Mouse (Mus musculus) testis, adult 2 months (tissue): Measurements from ENCODE around the gene Banf2. TPM values are rescaled to one million over a fixed set of nuclear protein-coding genes. Genes with fewer than 3 reads are reported as not detected.

Source experiments
- H3K27ac ChIP-seq: fragments of 200-500 bp; 2 replicates; pipeline ENCODE4 v1.5.1; 2012; ENCODE audit warnings: low read depth, low read length; ENCODE audit not compliant: control insufficient read depth, insufficient read depth
- H3K27me3 ChIP-seq: fragments of 200-500 bp; 2 replicates; pipeline ENCODE4 v1.6.1; 2012; ENCODE audit warnings: mild to moderate bottlenecking, low read length, moderate library complexity; ENCODE audit not compliant: control insufficient read depth, insufficient read depth
- H3K36me3 ChIP-seq: fragments of 200-500 bp; 2 replicates; pipeline ENCODE4 v1.6.1; 2012; ENCODE audit warnings: mild to moderate bottlenecking, low read length; ENCODE audit not compliant: control insufficient read depth, insufficient read depth
- H3K4me1 ChIP-seq: fragments of 200-500 bp; 2 replicates; pipeline ENCODE4 v1.6.1; 2012; ENCODE audit warnings: low read length; ENCODE audit not compliant: control insufficient read depth, insufficient read depth
- H3K4me3 ChIP-seq: fragments of 200-500 bp; 2 replicates; pipeline ENCODE4 v1.5.1; 2012; ENCODE audit warnings: low read depth, mild to moderate bottlenecking, low read length, moderate library complexity, mixed read lengths; ENCODE audit not compliant: control insufficient read depth
- CTCF ChIP-seq: fragments of 200-500 bp; IDR thresholded peaks from 2 replicates; pipeline ENCODE4 v1.5.1; 2012; ENCODE audit warnings: low read depth, mild to moderate bottlenecking, inconsistent platforms, low read length, moderate library complexity; ENCODE audit not compliant: control insufficient read depth, insufficient read depth, insufficient replicate concordance
- POLR2A ChIP-seq: fragments of 200-500 bp; IDR thresholded peaks from 2 replicates; pipeline ENCODE4 v1.6.1; 2012; ENCODE audit warnings: low read depth, mild to moderate bottlenecking, inconsistent platforms, low read length, moderate library complexity; ENCODE audit not compliant: control insufficient read depth
- polyA plus RNA-seq: library from polyadenylated mRNA; depleted of rRNA; stranded (reverse); fragments of >200 nt; gene quantifications from 2 replicates; pipeline ENCODE4 v1.2.3, GENCODE M21; 2012

Banf2 gene
- polyA plus RNA-seq, 1 experiment: 212 TPM

DNA sequence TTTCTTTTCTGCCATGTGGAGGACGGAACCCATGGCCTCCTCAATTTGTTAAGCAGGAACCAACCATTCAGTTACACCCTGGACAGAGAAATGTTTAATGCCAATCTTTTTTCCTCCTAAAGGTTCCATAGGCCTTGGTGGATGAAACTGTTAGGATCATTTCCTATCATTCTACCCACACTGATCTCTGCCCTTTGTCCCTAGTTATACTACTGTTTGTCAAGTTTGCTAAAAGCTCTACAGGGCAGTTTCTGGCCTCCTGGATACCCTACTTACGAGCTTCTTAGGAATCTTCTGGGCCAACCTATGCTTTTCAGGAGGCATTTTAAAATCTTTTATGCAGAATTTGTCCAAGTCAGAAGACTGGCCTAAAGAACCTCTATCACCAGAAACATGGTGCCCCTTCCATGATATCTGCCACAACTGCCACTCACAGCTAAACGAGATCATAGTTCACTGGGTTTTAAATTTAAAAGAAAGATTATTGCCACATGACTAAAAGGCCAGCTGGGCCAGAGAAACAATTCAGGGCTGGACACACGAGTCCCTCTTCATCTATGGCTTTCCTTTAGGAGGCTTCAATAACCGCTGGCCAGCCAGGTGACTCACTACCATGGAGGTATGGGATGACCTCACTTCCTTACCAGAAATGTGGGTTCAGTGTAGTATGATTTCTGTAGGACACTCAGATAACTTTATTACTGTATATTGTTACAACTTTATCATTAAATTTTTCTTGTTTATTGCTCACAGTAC lies 30.5 kb upstream of the Banf2 start:
- TF ChIP-seq POLR2A (no peak), CTCF (no peak)

DNA sequence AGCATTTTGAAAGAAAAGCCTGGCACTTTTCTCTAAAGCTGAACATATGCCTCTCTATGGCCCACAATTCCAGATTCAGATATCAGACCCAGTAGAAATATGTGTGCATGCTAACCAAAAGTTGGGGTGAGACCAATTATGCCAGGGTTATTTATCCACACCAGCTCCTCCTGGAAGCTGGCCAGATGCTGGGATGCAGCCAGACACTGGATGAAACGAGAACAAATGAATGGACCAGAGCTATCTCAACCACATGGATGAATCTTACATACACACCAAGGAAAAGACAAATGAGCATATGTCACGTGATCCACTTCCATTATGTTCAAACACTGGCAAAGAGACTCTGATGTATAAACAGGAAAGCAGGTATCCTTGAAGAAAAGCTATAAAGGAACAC lies 29.3 kb upstream of the Banf2 start:
- no peak overlapping the region for H3K4me3 ChIP-seq
- TF ChIP-seq CTCF (no peak), POLR2A (no peak)
- no peaks in the 10 kb centered on the region for H3K4me1 ChIP-seq
- no peaks in the 10 kb centered on the region for H3K27me3 ChIP-seq
- no peaks in the 10 kb centered on the region for H3K36me3 ChIP-seq
- H3K27ac ChIP-seq: no peak overlapping the region

More for the DNA sequence above, 30.5 kb upstream of the Banf2 start:
- Histone ChIP-seq H3K27ac (no peak overlapping the region), H3K36me3 (no peaks in the 10 kb centered on the region), H3K4me3 (no peak overlapping the region), H3K27me3 (no peaks in the 10 kb centered on the region), H3K4me1 (no peaks in the 10 kb centered on the region)

DNA sequence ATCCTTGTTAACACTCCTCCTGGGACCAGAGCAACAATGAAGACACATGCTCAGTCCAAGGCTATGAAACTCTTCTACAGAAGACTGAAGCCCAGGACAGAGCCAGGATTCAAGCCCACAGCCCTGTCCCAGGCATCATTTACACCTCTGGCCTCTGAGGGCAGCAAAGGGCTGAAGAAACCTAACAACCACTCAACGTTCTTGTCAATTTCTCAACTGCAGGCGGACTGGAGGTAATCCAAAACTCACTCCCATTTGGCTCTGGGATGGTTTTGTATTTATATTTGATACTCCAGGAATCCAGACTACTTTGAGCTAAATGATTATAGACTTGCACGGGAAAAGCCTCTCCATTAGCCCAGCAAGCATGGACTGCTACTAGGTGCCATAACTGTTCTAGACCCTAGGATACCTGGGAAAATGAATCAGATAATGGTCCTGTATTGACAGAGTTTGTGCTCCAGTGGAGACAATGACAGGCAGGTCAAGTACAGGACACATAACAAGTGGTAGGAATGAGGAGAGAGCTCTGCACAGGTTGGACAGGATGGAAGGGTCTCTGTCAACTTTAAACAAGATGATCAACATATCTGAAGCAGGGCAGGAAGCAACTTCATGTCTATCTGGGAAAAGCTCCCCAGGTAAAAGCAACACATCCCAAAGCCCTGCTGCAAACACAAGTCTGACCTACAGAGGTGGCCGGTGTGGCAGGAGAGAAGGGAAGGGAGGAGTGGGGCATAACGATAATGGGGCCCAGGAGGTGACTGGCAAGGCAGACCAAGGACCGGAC lies 27.5 kb upstream of the Banf2 start:
- no peak overlapping the region for H3K4me3 ChIP-seq
- no peaks in the 10 kb centered on the region for H3K27me3 ChIP-seq
- TF ChIP-seq POLR2A (no peak), CTCF (no peak)
- peaks cover 7% of the 10 kb centered on the region for H3K4me1 ChIP-seq
- H3K36me3 ChIP-seq: no peaks in the 10 kb centered on the region
- no peak overlapping the region for H3K27ac ChIP-seq

DNA sequence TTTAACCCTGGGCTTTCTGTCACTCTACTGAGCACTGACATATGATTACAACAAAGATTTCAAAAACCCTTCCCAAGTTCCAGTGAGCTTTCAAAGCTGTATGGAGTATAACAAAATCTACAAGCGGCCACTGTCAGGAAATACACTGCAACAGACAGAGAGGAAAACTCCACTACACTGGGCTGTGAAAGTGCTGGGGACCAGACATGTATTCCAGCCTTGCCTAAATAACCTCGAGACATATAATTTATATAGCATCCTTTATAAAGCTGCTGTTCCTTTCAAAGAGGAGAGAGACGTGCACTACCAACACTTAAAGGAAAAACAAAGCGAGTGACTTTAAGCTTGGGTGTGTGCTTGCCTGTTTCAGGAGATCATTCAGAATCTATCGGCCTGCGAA lies 26.2 kb upstream of the Banf2 start:
- H3K4me1 ChIP-seq: peaks cover 9% of the 10 kb centered on the region
- no peak for TF ChIP-seq CTCF
- TF ChIP-seq POLR2A: no peak

DNA sequence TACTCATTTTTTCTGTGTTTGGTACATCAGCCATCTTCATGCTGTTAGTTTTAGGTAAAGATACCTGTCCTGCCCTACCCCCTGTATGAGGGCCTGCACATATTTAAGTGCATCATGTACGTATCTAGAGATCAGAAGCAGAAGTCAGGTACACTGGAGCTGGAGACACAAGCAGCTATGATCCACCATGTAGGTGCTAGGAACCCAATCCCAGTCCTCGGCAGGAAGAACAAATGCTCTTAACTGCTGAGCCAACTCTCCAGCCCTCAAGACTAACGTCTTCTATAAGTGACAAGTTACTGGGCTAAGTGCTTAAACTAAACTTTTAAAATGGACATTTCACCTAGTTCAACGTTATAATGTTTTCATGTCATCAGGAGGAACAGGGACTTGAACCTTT lies 25.6 kb upstream of the Banf2 start:
- TF ChIP-seq POLR2A: no peak
- TF ChIP-seq CTCF: no peak
- Histone ChIP-seq H3K27me3 (no peaks in the 10 kb centered on the region), H3K36me3 (no peaks in the 10 kb centered on the region), H3K4me1 (peaks cover 9% of the 10 kb centered on the region), H3K27ac (no peak overlapping the region), H3K4me3 (no peak overlapping the region)

More for the DNA sequence above, 26.2 kb upstream of the Banf2 start:
- Histone ChIP-seq H3K27me3 (no peaks in the 10 kb centered on the region), H3K36me3 (no peaks in the 10 kb centered on the region), H3K4me3 (no peak overlapping the region), H3K27ac (no peak overlapping the region)

DNA sequence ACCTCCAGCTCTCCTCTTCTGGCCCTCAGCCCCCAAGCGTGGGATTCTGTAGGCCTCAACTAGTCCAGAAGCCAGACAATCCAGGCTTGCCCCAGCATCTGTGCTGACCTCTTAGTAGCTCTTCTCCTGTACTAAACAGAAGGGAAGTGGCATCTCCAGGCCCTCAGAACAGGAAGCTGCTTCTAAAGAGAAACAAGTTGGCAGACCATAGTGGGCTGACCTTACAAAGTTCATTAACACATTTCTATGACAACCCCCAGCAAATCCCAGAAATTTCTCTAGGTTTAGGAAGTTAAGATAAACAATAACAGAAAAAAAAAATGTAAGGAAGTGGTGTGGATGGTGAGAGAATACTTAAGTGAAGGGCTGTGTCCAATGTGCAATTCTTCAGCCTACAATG lies 23.8 kb upstream of the Banf2 start:
- no peaks in the 10 kb centered on the region for H3K36me3 ChIP-seq
- TF ChIP-seq POLR2A: no peak
- TF ChIP-seq CTCF: no peak
- peaks cover 9% of the 10 kb centered on the region for H3K4me1 ChIP-seq
- H3K27ac ChIP-seq: no peak overlapping the region
- no peaks in the 10 kb centered on the region for H3K27me3 ChIP-seq
- no peak overlapping the region for H3K4me3 ChIP-seq

DNA sequence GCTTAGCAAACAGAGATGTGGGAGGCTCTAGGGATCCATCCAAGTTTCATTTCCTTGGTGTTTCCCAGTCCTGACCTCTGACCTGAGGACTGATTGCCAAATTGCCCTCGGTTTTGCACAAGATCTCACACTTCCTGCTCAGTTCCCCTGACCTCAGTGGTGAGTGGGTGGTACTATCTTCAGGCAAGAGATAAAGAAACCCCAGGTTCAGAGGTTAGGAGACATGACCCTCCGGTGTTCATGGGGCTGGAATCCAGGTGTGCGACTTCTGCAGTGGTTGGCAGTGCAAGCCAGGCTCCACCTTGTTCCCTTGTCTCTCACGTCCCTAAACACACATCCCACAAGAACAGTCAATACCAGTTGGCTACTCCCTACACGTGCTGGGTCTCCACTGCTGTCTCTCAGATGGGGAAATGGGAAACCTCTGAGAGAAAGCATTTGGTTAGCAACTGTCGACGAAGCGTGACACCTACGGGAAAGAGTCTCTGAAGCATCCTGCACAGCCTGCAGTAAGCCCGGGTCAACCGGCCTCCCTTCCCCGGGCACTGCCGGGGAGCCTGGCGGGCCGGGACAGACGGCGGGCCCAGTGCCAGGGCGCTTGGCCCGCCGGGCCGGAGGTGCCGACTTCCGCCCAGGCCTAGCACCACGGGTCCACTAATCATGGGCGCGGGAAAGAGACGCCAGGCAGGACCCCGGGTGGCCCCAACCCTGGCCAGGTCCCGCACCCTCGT lies 23.1 kb upstream of the Banf2 start:
- no peaks in the 10 kb centered on the region for H3K36me3 ChIP-seq
- H3K27ac ChIP-seq: peak overlapping the region; percentile 47
- H3K27me3 ChIP-seq: no peaks in the 10 kb centered on the region
- H3K4me1 ChIP-seq: peaks cover 9% of the 10 kb centered on the region
- H3K4me3 ChIP-seq: peak overlapping the region; percentile 81
- TF ChIP-seq CTCF (no peak), POLR2A (no peak)
